Mouse (Mus musculus): ENCODE results near the gene Atp8a1. TPM values are rescaled to one million over a fixed set of nuclear protein-coding genes. Genes with fewer than 3 reads are reported as not detected.

Atp8a1 gene
- polyA plus RNA-seq, 1 experiment = 39.1 TPM

DNA sequence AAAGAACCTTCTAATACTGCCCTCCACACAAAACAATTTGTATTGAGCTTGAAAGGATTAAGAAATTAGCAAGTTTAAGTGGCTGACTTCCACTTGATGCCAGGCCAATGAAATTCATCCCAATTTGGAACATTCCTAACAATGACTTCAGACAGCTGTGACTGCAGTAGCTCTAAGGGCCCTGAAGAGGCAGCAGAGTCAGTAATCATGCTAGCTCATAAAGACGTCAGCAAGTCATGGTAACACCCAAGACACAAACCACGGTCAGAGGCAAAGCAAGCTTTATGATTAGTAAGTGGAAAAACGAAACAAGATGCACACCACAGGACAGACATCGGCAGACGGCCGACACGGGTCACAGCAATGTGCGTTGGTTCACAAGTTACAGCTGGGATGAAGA is 69.2 kb downstream of the Atp8a1 start:
- TF ChIP-seq GATA1 (IDR thresholded peaks at IDR 0.05; ENCODE audit: borderline replicate concordance, low read length) (no peak), FLI1 (IDR thresholded peaks at IDR 0.05; ENCODE audit: low read length) (no peak)
- Histone ChIP-seq H3K4me3 (replicated peaks) (peak overlapping the region; percentile 7), H3K27me3 (replicated peaks) (no peaks in the 10 kb centered on the region), H3K4me1 (peaks cover 33% of the 10 kb centered on the region), H3K9me3 (no peaks in the 10 kb centered on the region), H3K36me3 (replicated peaks; ENCODE audit: low read length) (peaks cover 95% of the 10 kb centered on the region)

- Histone ChIP-seq H3K4me1 (peaks cover 27% of the 10 kb centered on the region), H3K9me3 (no peaks in the 10 kb centered on the region), H3K36me3 (replicated peaks; ENCODE audit: low read length) (peaks cover 95% of the 10 kb centered on the region), H3K4me3 (replicated peaks) (no peak overlapping the region), H3K27me3 (replicated peaks) (no peaks in the 10 kb centered on the region)
- TF ChIP-seq GATA1 (IDR thresholded peaks at IDR 0.05; ENCODE audit: borderline replicate concordance, low read length) = no peak
- no peak for TF ChIP-seq FLI1 (IDR thresholded peaks at IDR 0.05; ENCODE audit: low read length)
Observed at GRCm38 (mm10) chr5:67774186-67774585, 73.0 kb downstream of the Atp8a1 start.

DNA sequence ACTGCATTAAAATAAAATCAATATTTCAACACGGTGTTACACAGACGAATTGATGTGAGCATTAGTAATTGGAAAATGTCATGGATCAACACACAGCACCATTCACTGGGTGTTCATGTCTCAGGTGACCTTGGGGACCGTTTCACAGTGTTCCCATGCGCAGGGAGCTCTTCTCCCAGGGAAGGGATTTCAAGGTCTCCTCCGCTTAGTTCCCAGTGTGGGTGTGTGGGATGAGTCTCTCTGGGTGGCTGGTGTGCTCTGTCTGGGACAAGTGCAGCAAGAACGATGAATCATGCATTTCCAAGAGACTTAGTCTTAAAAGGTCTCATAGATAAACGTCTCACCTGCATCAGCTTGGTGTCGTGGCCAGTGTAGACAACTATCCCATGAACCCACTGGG is 78.5 kb downstream of the Atp8a1 start:
- no peak for TF ChIP-seq FLI1 (IDR thresholded peaks at IDR 0.05; ENCODE audit: low read length)
- no peak for TF ChIP-seq GATA1 (IDR thresholded peaks at IDR 0.05; ENCODE audit: borderline replicate concordance, low read length)
- no peak overlapping the region for H3K4me3 ChIP-seq (replicated peaks)
- peaks cover 93% of the 10 kb centered on the region for H3K36me3 ChIP-seq (replicated peaks; ENCODE audit: low read length)
- H3K27me3 ChIP-seq (replicated peaks) = no peaks in the 10 kb centered on the region
- no peaks in the 10 kb centered on the region for H3K9me3 ChIP-seq
- peaks cover 13% of the 10 kb centered on the region for H3K4me1 ChIP-seq

DNA sequence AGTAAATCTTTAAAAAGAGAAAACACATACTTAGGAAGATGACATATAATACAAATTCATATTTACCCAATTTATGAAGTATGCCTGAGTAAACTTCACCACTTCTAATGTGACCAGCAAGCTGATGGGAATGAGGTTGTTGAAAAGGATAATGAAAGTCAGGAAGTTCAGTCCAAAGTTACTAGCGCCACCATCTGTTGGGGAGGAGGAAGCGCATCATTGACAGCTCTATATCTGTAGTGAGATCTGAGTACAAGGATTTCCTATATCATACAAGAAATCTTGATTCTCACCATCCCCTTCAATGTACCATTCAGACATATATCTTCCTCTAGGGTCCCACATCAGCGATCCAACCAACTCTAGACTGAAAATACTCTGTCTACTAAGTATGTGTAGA is 82.4 kb downstream of the Atp8a1 start:
- Histone ChIP-seq H3K27me3 (replicated peaks) (no peaks in the 10 kb centered on the region), H3K4me1 (peaks cover 7% of the 10 kb centered on the region; the same call in 1 of the 2 replicates), H3K36me3 (replicated peaks; ENCODE audit: low read length) (peaks cover 94% of the 10 kb centered on the region), H3K9me3 (no peaks in the 10 kb centered on the region), H3K4me3 (replicated peaks) (no peak overlapping the region)
- TF ChIP-seq GATA1 (IDR thresholded peaks at IDR 0.05; ENCODE audit: borderline replicate concordance, low read length) (no peak), FLI1 (IDR thresholded peaks at IDR 0.05; ENCODE audit: low read length) (no peak)

DNA sequence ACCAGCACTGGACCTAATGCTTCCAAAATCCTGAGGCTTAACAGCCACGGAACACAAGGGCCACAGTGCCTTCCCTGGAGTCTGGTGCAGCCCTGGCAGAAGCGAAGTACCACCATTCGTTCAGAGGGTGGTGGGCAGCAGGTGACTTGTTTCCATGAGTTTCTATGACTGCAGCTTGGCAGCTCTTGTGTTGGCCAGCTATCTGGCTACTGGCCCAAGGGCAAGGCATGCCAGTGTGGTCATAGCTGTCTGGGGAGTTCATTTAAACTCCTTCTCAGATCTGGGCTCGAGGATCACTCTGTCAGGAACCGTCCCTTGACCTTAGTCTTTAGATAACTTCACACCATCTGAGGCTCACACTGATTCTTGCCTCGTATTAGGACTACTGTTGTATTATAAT is 89.1 kb downstream of the Atp8a1 start:
- no peak overlapping the region for H3K4me3 ChIP-seq (replicated peaks)
- peaks cover 18% of the 10 kb centered on the region for H3K4me1 ChIP-seq
- TF ChIP-seq FLI1 (IDR thresholded peaks at IDR 0.05; ENCODE audit: low read length) (no peak), GATA1 (IDR thresholded peaks at IDR 0.05; ENCODE audit: borderline replicate concordance, low read length) (no peak)
- H3K27me3 ChIP-seq (replicated peaks) = no peaks in the 10 kb centered on the region
- H3K9me3 ChIP-seq = no peaks in the 10 kb centered on the region
- peaks cover 96% of the 10 kb centered on the region for H3K36me3 ChIP-seq (replicated peaks; ENCODE audit: low read length)

DNA sequence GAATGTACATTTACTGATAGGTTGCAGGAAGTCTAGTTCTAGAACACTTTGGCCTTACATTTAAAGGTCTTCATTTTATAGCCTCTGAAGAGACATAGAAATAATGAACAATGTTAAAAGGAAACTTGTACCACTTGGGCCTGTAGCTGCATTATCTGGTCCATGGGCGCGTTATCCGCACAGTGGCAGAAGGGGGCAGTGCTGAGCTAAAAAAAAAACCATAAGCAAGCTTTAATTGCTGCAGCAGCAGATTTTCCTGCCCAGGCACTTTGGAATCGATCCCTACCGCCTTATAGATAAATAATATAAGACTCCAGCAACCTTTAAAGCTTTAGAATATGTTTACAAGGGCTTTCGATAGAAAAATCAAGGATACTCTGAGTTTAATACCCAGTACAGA is 91.1 kb downstream of the Atp8a1 start:
- H3K27me3 ChIP-seq (replicated peaks) = no peaks in the 10 kb centered on the region
- H3K9me3 ChIP-seq = no peaks in the 10 kb centered on the region
- H3K36me3 ChIP-seq (replicated peaks; ENCODE audit: low read length) = peaks cover 96% of the 10 kb centered on the region
- TF ChIP-seq GATA1 (IDR thresholded peaks at IDR 0.05; ENCODE audit: borderline replicate concordance, low read length) = no peak
- TF ChIP-seq FLI1 (IDR thresholded peaks at IDR 0.05; ENCODE audit: low read length) = no peak
- H3K4me3 ChIP-seq (replicated peaks) = no peak overlapping the region
- peaks cover 33% of the 10 kb centered on the region for H3K4me1 ChIP-seq

GRCm38 (mm10) chr5:67753057-67753456 is 94.2 kb downstream of the Atp8a1 start:
- TF ChIP-seq FLI1 (IDR thresholded peaks at IDR 0.05; ENCODE audit: low read length) (no peak), GATA1 (IDR thresholded peaks at IDR 0.05; ENCODE audit: borderline replicate concordance, low read length) (no peak)
- Histone ChIP-seq H3K27me3 (replicated peaks) (no peaks in the 10 kb centered on the region), H3K36me3 (replicated peaks; ENCODE audit: low read length) (peaks cover 96% of the 10 kb centered on the region), H3K9me3 (no peaks in the 10 kb centered on the region), H3K4me3 (replicated peaks) (no peak overlapping the region), H3K4me1 (peaks cover 29% of the 10 kb centered on the region)

- no peak for TF ChIP-seq GATA1 (IDR thresholded peaks at IDR 0.05; ENCODE audit: borderline replicate concordance, low read length)
- no peak for TF ChIP-seq FLI1 (IDR thresholded peaks at IDR 0.05; ENCODE audit: low read length)
- no peaks in the 10 kb centered on the region for H3K9me3 ChIP-seq
- peaks cover 96% of the 10 kb centered on the region for H3K36me3 ChIP-seq (replicated peaks; ENCODE audit: low read length)
Observed at GRCm38 (mm10) chr5:67752629-67753028, 94.6 kb downstream of the Atp8a1 start.

GRCm38 (mm10) chr5:67752007-67752406 is 95.2 kb downstream of the Atp8a1 start:
- H3K4me3 ChIP-seq (replicated peaks) = no peak overlapping the region
- peaks cover 98% of the 10 kb centered on the region for H3K36me3 ChIP-seq (replicated peaks; ENCODE audit: low read length)
- no peak for TF ChIP-seq GATA1 (IDR thresholded peaks at IDR 0.05; ENCODE audit: borderline replicate concordance, low read length)
- no peak for TF ChIP-seq FLI1 (IDR thresholded peaks at IDR 0.05; ENCODE audit: low read length)
- peaks cover 30% of the 10 kb centered on the region for H3K4me1 ChIP-seq
- H3K9me3 ChIP-seq = no peaks in the 10 kb centered on the region
- no peaks in the 10 kb centered on the region for H3K27me3 ChIP-seq (replicated peaks)

More at GRCm38 (mm10) chr5:67752629-67753028, 94.6 kb downstream of the Atp8a1 start:
- no peaks in the 10 kb centered on the region for H3K27me3 ChIP-seq (replicated peaks)
- H3K4me3 ChIP-seq (replicated peaks) = peak overlapping the region; percentile 1
- H3K4me1 ChIP-seq = peaks cover 27% of the 10 kb centered on the region

DNA sequence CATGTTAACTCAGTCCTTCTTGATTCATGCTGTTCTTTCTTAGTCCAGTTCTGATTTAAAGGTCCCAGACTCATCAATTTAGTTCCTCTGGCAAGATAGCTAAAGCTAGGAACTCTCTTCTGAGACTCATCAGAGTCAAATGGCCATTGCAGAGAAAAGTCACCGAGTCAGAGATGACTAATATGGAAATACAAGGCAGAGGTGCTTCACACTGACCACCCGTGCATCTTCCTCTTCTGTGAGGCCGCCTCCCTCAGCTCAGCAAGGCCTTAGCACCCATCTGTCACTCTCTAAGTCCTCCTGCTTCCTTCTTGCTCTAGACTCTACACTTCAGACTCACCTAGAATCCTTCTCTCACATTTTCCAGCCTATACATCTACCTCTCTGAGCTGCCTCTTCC is 108.0 kb downstream of the Atp8a1 start:
- peaks cover 23% of the 10 kb centered on the region for H3K4me1 ChIP-seq

DNA sequence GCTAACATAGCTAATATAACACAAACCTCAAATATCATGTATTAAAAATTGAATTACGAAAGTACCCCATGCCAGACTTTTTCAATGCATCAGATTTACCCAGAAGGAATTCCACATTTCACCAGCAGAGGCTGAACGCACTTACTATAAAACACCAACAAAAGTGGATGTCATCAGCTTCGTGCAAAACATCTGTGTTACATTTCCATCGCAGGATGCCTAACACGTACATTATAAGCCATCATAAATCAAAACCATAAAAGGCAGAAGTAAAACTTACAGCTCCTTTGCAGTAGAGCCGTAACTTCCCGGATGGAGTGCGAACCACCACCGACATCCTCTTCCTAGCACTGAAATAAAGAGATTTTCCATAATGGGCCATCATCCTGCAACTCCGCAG is 109.1 kb downstream of the Atp8a1 start:
- peaks cover 34% of the 10 kb centered on the region for H3K4me1 ChIP-seq
- H3K9me3 ChIP-seq = peaks cover 18% of the 10 kb centered on the region
- no peak for TF ChIP-seq GATA1 (IDR thresholded peaks at IDR 0.05; ENCODE audit: borderline replicate concordance, low read length)
- no peak for TF ChIP-seq FLI1 (IDR thresholded peaks at IDR 0.05; ENCODE audit: low read length)
- no peak overlapping the region for H3K4me3 ChIP-seq (replicated peaks)
- no peaks in the 10 kb centered on the region for H3K27me3 ChIP-seq (replicated peaks)
- H3K36me3 ChIP-seq (replicated peaks; ENCODE audit: low read length) = peaks cover 95% of the 10 kb centered on the region

More for the DNA sequence above, 108.0 kb downstream of the Atp8a1 start:
- Histone ChIP-seq H3K4me3 (replicated peaks) (no peak overlapping the region), H3K36me3 (replicated peaks; ENCODE audit: low read length) (peaks cover 97% of the 10 kb centered on the region), H3K27me3 (replicated peaks) (no peaks in the 10 kb centered on the region), H3K9me3 (peaks cover 18% of the 10 kb centered on the region)
- no peak for TF ChIP-seq GATA1 (IDR thresholded peaks at IDR 0.05; ENCODE audit: borderline replicate concordance, low read length)
- no peak for TF ChIP-seq FLI1 (IDR thresholded peaks at IDR 0.05; ENCODE audit: low read length)

Data from megakaryocyte, embryonic 14.5 days (primary cell).